Mouse (Mus musculus) kidney, embryonic 14.5 days (tissue): Measurements from ENCODE around the gene Acnat1. TPM values are rescaled to one million over a fixed set of nuclear protein-coding genes. Genes with fewer than 3 reads are reported as not detected.

Experiments used
- polyA plus RNA-seq: library from polyadenylated mRNA; unstranded; fragments of >200 nt; fragmentation: Nextera tagmentation; extraction: Ambion mirVana; gene quantifications from 2 replicates; pipeline ENCODE4 v1.2.1, GENCODE M21; 2014

Gene Acnat1
- polyA plus RNA-seq, 1 experiment from 2014 or later = not detected

Other genes with a start within 250 kb of the Acnat1 start
- 0.27 TPM in 1 of 2 replicates, not detected in the other for gene Acnat2, start 65.8 kb downstream of the Acnat1 start, polyA plus RNA-seq
- gene Baat, start 32.6 kb upstream of the Acnat1 start, polyA plus RNA-seq = 0.16 TPM in 1 of 2 replicates, not detected in the other
- gene Mrpl50, start 47.2 kb upstream of the Acnat1 start, polyA plus RNA-seq = 86.6 and 90.7 TPM in 2 replicates
- gene Zfp189, start 47.3 kb upstream of the Acnat1 start, polyA plus RNA-seq = 5.9 and 10.4 TPM in 2 replicates
- 43.9 and 77.0 TPM in 2 replicates for gene Aldob, start 75.6 kb upstream of the Acnat1 start, polyA plus RNA-seq
- gene Tmem246, start 124.0 kb upstream of the Acnat1 start, polyA plus RNA-seq = 11.2 and 16.3 TPM in 2 replicates
- 39.1 and 61.1 TPM in 2 replicates for gene Rnf20, start 158.1 kb upstream of the Acnat1 start, polyA plus RNA-seq
- gene Ppp3r2, start 208.1 kb upstream of the Acnat1 start, polyA plus RNA-seq = not detected in 2 replicates